Mouse (Mus musculus): ENCODE measurements at regions not wholly inside any gene's neighbourhood (a gene's known extent, or its start where the extent isn't known, plus 50 kb on each side); places are given as distances from the start of the nearest gene placed in this dataset.

- Histone ChIP-seq H3K4me1 (ENCODE audit: control insufficient read depth in 1 of 2, insufficient read depth in 2 of 2, low read length in 2 of 2) (no peaks in the 10 kb centered on the region), H3K9ac (ENCODE audit: control insufficient read depth, low read depth, low read length, poor library complexity, severe bottlenecking) (no peak overlapping the region), H3K79me2 (ENCODE audit: control insufficient read depth, insufficient read depth, low read length, poor library complexity) (no peaks in the 10 kb centered on the region), H3K36me3 (ENCODE audit: control insufficient read depth in 1 of 2, insufficient read depth in 2 of 2, low read length in 2 of 2) (no peaks in the 10 kb centered on the region), H3K4me3 (ENCODE audit: control insufficient read depth in 1 of 2, insufficient read depth in 1 of 2, low read depth in 2 of 2, low read length in 2 of 2) (no peak overlapping the region), H3K27me3 (ENCODE audit: control insufficient read depth in 1 of 2, insufficient read depth in 2 of 2, low read length in 2 of 2) (no peaks in the 10 kb centered on the region), H3K27ac (ENCODE audit: control insufficient read depth, low read depth, low read length) (no peak overlapping the region), H3K9me3 (replicated peaks; ENCODE audit: insufficient read depth, low read length) (no peaks in the 10 kb centered on the region)
- DNase-seq (ENCODE audit: low read depth, low spot score) = no peak
- TF ChIP-seq RAD21 (IDR thresholded peaks at IDR 0.05; ENCODE audit: low read depth, low read length) = no peak
These were observed 377.9 kb upstream of the Ercc4 start for GRCm38 (mm10) chr16:12731588-12731987.

GRCm38 (mm10) chr16:12742472-12742871, 367.0 kb upstream of the Ercc4 start:
- Histone ChIP-seq H3K79me2 (ENCODE audit: control insufficient read depth, insufficient read depth, low read length, poor library complexity) (no peaks in the 10 kb centered on the region), H3K4me3 (ENCODE audit: control insufficient read depth in 1 of 2, insufficient read depth in 1 of 2, low read depth in 2 of 2, low read length in 2 of 2) (no peak overlapping the region), H3K9me3 (replicated peaks; ENCODE audit: insufficient read depth, low read length) (no peaks in the 10 kb centered on the region), H3K27me3 (ENCODE audit: control insufficient read depth in 1 of 2, insufficient read depth in 2 of 2, low read length in 2 of 2) (no peaks in the 10 kb centered on the region), H3K4me1 (ENCODE audit: control insufficient read depth in 1 of 2, insufficient read depth in 2 of 2, low read length in 2 of 2) (no peaks in the 10 kb centered on the region), H3K27ac (ENCODE audit: control insufficient read depth, low read depth, low read length) (no peak overlapping the region), H3K36me3 (ENCODE audit: control insufficient read depth in 1 of 2, insufficient read depth in 2 of 2, low read length in 2 of 2) (no peaks in the 10 kb centered on the region), H3K9ac (ENCODE audit: control insufficient read depth, low read depth, low read length, poor library complexity, severe bottlenecking) (no peak overlapping the region)
- TF ChIP-seq MEF2A (IDR thresholded peaks at IDR 0.05; ENCODE audit: extremely low read depth, insufficient replicate concordance, low read depth, low read length, poor library complexity, severe bottlenecking) = no peak
- no peak for TF ChIP-seq USF2 (IDR thresholded peaks at IDR 0.05; ENCODE audit: borderline replicate concordance in 1 of 2, insufficient read depth in 1 of 2, low read depth in 1 of 2, low read length in 2 of 2)
- TF ChIP-seq MYC (IDR thresholded peaks at IDR 0.05; ENCODE audit: low read depth, low read length) = no peak
- TF ChIP-seq E2F4 (IDR thresholded peaks at IDR 0.05; ENCODE audit: borderline replicate concordance, low read depth, low read length) = no peak
- TF ChIP-seq JUND (IDR thresholded peaks at IDR 0.05; ENCODE audit: low read depth, low read length) = no peak
- TF ChIP-seq ZMIZ1 (IDR thresholded peaks at IDR 0.05; ENCODE audit: low read depth, low read length) = no peak
- TF ChIP-seq ZC3H11A (IDR thresholded peaks at IDR 0.05; ENCODE audit: low read depth, low read length) = no peak
- no peak for TF ChIP-seq RAD21 (IDR thresholded peaks at IDR 0.05; ENCODE audit: low read depth, low read length)
- TF ChIP-seq NRF1 (IDR thresholded peaks at IDR 0.05; ENCODE audit: insufficient read depth, low read depth, low read length, poor library complexity, severe bottlenecking) = no peak
- no peak for TF ChIP-seq HCFC1 (IDR thresholded peaks at IDR 0.05; ENCODE audit: low read depth, low read length)
- TF ChIP-seq MAZ (IDR thresholded peaks at IDR 0.05; ENCODE audit: low read depth, low read length) = no peak
- TF ChIP-seq USF1 (IDR thresholded peaks at IDR 0.05; ENCODE audit: low read depth, low read length) = no peak
- TF ChIP-seq MAX (IDR thresholded peaks at IDR 0.05; ENCODE audit: low read length) = no peak
- TF ChIP-seq SMC3 (IDR thresholded peaks at IDR 0.05; ENCODE audit: low read depth, low read length) = no peak
- no peak for TF ChIP-seq POLR2AphosphoS5 (IDR thresholded peaks at IDR 0.05; ENCODE audit: borderline replicate concordance, low read depth, low read length)
- no peak for DNase-seq (ENCODE audit: low read depth, low spot score)
